Mouse (Mus musculus) layer of hippocampus, adult 9-11 months (tissue): Measurements from ENCODE around the gene Man2b1.
A peak's percentile ranks its signal among the peaks of the same experiment; 100 is the strongest.
"Not testable (repeated sequence)": the region's sequence is repeated elsewhere in the genome, so short reads cannot be mapped to it uniquely, and the experiment has no call there.

Experiments
- DNase-seq: peaks from one replicate; pipeline ENCODE4 v3.0.0; 2022

Man2b1 gene

GRCm38 (mm10) chr8:85132335-85132734 lies 49.3 kb downstream of the Man2b1 start:
- no peak for DNase-seq

DNA sequence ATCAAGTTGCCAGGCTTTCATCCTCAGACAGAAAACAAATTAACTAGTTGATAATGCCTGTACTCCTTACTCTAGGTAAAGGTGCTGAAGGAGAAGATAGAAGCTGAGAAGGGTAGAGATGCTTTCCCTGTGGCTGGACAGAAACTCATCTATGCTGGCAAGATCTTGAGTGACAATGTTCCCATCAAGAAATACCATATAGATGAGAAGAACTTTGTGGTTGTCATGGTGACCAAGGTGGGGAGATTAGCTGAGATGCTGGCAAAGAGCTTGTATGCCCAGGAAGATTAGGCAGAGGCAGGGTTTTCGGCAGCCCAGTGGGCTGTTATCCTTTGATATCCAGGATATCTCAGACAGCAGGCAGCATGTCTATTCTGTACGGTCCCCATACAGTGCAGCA lies 52.6 kb downstream of the Man2b1 start:
- DNase-seq, result not testable (repeated sequence)

GRCm38 (mm10) chr8:85142516-85142915 lies 59.4 kb downstream of the Man2b1 start:
- DNase-seq, result peak; percentile 74
